Mouse (Mus musculus) activated CD4-positive, CD25-positive, alpha-beta regulatory T cell, adult 4 months (primary cell): ENCODE data around the gene Nos1. TPM values are rescaled to one million over a fixed set of nuclear protein-coding genes. Genes with fewer than 3 reads are reported as not detected.
A peak's percentile ranks its signal among the peaks of the same experiment; 100 is the strongest.

ENCODE experiments used
- ATAC-seq: one replicate; pipeline ENCODE4 v1.8.0; 2017
- polyA plus RNA-seq, 2 experiments: library from polyadenylated mRNA; unstranded; fragments of 100-300 nt; shearing (Covaris generic); gene quantifications; one replicate each; pipeline ENCODE4 v1.2.1; 2017

Nos1 gene
- polyA plus RNA-seq, 2 experiments from 2014 or later = 0.09 TPM; not detected in 1

DNA sequence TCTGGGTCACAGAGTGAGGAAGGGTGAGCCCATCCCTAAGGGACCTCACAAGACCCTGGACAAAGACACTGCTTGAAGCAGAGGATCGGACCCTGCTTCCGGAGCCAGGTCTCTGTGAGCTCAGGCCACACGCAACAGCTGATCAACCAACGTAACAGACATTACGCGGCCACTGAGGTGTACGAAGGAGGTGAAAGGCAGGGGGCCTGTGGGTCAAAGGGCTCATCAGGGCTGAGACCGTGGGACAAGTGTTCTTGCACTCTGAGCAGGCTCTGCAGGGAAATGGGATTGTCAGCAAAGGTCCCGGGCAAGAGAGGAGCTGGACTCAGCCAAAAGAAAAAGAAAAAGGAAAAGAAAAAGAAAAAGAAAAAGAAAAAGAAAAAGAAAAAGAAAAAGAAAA is 186.1 kb downstream of the Nos1 start:
- ATAC-seq = no peak

DNA sequence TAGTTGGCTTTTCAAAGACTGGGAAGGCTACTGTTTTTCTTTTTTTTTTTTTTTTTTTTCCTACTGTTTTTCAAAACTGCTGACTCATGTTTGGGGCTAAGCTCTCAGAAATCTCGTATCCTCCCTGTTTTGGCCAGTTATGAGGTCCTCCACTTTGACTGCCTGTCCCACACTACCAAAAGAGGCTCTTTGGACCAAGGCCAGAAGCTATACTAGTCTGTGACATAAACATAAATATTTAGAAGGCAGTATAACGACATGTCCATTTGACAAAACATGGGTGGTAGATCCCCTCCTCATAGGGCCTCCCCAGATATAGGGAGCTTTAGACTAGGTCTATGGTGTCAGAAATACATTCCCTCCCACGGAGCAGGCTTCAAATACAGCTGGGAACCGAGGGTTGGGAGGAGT is 186.8 kb downstream of the Nos1 start:
- no peak for ATAC-seq

DNA sequence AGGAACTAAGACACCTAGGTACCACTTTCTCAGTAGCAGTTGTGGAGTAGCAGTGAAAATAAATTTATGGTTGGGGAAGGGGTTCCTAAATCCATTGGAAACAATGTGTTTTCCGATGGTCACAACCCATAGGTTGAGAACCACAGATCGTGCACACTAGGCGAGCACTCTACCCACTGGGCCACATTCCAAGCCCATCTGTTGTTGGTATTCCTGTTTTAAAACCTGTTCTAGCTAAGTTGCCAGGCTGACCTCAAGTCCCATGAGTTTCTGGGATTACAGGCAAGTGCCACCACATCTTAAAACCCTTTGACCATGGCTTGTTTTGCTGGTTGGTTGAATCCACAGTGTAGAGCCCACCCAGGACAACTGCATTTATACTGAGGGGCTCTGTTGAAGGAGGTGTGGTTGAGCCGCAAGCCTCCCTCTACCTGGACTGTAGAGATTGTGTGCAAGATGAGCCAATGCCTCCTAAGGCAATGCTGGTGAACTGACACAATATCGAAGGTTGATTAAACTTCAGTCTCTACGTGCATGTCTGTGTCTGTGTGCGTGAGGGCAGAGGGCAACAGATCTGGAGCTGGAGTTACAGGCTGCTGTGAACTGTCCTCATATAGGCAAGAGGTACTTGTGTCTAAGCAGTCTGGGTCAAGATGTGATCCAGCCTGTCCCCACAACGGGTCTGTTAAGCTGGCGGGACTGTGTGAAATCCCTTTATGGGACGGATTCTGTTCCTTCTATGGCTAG is 189.0 kb downstream of the Nos1 start:
- ATAC-seq = no peak

DNA sequence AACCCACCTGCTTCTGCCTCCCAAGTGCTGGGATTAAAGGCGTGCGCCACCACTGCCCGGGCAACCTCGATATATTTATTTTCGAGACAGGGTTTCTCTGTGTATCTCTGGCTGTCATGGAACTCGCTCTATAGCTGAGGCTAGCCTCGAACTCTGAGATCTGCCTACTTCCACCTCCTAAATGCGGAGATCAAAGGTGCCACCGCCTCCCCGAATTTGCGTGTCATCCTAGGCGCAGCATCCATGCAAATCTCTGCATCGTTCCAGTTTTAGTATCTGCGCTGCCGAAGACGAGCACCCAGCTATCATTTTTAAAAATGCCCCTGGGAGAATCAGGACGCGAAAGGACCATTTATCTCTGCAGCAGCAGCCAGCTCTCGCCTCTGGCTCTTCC is 195.4 kb downstream of the Nos1 start:
- no peak for ATAC-seq

DNA sequence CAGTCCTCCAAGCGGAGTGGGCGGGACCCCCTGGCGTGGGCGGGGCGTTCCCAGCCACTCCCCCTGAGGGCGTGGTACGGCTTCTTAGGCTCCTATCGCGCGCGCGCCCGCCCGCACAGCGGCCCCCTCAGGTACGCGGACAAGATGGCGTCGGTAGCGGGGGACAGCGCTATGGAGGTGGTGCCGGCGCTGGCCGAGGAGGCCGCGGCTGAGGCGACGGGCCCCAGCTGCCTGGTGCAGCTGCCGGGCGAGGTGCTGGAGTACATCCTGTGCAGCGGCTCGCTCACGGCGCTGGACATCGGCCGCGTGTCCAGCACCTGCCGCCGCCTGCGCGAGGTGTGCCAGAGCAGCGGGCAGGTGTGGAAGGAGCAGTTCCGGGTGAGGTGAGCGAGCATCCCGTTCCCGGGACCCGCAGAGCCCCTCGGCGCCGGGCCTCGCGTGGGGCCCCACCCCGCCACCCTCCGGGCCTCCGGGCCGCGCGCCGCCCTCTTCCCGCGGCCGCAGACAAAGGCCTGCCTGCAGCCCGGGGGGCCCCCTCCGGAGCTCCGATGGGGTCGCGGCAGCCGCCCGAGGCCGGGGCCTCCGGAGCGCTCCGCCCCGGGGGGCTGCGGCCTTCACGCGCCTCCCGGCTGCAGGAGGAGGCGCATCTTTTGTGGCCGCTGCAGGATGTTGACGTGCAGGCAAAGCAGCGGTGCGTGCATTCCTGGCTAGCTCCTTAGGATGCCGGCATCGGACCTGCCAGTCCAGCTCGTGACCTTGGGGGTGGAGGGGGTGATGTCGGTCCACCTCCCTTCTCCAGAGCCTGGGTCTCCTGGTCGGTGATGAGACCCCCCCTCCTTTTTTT is 196.0 kb downstream of the Nos1 start, which contains the start of gene Fbxo21:
TSS of gene Fbxo21 (plus strand) at position 74 of the 844 bp plus-strand sequence.
- peak; percentile 81 for ATAC-seq

DNA sequence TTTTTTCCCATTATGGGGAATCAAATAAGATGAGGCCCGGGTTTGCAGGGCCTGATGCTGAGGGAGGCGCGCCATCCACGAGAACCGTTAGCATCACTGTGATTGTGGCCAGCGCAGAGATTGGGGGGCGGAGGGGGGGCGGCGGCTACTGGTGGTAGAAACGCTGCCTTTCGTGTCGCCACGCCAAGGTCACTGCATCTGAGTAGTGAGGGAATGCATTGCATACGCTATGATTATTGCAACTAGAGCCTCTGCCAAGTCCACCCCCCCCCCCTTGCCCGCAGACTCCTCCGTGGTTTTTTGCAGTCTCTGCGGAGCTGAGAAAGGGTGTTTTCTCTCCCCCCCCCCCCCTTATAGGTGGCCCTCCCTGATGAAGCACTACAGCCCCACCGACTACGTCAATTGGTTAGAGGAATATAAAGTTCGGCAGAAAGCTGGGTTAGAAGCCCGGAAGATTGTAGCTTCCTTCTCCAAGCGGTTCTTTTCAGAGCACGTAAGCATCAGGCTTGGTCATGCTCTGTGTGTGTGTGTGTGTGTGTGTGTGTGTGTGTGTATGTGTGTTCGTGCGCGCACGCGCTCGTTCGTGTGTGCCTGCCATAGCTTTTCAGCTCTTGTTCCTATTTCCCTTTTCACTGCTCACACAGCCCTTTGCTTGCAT is 196.8 kb downstream of the Nos1 start:
- ATAC-seq = peak; percentile 14

DNA sequence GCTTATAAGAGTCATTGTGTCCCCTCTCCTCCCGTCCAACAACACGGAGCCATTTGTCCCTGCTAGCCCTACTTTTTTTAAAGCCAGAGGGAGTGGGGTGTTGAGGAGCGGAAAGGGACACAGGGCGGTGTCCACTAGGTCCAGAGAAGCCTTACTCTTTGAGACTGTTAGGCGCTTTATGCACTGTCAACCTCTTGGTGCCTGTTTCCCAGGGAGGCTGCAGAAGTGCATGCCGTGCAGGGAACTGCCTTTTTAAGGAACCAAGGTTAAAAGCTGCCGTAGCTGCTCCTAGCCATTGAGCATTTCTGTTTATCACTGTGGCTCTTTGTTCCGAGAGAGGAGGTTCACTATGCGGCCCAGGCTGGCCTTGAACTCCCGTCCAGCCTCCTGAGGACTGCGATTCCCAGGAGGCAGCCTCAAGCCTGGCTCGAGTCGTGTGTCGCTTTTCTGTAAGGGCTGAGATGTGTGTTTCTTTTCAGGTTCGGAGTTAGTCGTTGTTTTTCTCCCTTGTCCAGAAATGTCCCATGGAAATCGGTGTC is 197.4 kb downstream of the Nos1 start:
- ATAC-seq = no peak

DNA sequence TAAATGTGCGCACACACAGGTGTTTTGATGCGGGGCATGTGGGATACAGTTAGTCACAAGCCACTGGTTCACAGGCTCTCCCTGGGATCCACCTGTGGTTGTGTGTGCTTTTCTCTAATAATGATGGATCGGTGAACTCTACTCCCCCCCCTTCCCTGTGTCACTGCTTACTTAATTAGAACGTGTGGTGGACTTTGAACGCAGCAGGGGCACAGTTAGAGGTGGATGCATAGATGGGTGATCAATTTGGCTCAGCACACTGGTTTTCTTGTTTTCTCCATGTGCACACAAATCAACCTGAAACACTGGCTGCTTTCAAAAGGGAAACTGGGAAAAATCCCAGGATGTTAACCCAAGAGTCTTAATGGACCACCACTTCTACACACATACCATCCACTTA is 198.2 kb downstream of the Nos1 start:
- ATAC-seq = no peak

DNA sequence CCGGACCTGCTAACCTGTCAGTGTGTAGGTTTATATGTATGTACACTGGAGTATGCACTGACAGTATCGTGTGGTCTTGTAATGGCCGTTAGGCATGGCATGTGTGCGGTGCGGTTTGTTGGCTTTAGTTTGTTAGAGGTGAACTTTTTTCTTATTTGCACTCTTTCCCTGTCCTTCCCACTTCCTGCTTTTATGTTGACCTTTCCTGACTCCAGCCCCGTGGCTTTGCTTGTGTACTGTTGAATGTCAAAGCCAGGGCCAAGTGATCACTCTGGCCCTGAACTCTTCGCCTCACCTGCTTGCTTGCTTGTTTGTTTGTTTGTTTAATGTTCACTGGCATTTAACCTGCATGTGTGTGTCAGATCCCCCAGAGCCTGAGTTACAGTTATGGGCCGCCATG is 200.1 kb downstream of the Nos1 start:
- no peak for ATAC-seq

DNA sequence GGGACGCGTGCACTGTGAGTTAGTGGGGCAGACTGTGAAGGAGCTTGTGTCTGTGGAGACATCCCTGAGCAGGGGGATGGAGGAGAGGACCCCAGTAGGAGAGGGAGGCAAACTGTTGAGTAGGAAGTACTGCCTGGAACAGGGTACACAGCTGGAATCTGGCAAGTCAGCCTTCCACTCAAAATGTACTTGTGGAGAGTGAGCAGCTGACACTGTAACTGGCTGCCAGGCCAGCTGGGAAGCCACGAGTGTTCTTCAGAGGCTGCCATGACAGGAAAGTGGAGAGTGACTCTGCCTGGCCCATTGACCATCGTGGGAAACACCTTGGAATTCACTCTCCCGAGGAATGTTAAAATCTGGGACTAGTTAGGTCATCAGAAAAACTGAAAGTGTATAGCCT is 201.1 kb downstream of the Nos1 start:
- no peak for ATAC-seq

DNA sequence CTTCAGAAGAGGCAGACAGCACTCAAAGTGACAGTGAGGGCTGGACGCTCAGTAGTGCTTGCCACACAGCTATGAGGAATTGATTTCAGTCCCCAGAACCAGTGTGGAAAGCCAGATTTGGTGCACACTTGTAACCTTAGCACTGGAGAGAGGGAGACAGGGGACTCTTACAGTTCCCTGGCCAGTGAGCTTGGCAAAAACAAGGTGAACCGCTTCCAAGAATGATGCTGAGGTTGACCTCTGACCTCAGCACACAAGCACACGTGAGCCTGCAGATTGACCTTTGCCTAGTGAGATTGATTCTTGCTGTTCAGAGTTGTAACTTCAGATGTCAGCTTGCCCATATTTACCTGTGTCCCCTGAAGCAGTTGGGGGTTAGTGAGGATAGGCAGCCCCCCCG is 205.5 kb downstream of the Nos1 start:
- ATAC-seq = no peak

DNA sequence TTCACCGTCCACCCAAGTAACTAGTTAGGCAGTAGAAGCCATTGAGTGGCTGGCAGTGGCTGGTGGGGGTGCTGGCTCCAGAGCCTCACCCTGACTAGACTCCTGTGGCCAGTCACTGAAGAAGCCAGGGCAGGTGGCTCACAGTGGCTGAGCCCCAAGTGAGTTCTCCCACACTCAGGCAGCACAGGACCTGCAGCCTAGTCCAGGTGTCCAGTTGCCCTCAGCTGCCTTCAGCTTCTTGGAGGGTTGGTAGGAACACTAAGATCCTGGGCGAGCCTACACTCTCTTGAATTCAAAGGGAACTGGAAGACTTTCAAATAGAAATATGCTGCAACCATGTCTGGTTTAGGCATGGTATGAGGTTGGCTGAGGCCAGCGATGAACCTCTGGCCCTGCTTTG is 207.1 kb downstream of the Nos1 start:
- no peak for ATAC-seq

DNA sequence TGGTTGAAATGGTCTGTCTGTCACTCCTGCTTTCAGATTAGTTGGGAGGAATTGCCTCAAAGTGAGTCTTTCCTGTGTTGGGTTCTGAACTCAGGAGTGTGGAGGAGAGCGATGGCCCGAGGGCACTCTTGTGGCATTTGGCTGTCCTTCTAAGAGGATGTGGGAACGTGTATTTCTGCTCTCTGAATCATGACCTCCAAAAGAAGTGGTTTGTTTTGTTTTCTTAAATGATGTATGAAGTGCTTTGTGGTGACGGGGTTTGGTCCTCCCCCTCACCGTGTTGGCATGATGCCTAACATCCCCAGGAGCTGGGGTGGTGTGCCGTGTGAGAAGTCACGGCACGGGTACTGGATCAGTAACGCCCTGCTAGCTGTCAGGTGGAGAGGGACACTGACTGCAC is 207.5 kb downstream of the Nos1 start:
- no peak for ATAC-seq

DNA sequence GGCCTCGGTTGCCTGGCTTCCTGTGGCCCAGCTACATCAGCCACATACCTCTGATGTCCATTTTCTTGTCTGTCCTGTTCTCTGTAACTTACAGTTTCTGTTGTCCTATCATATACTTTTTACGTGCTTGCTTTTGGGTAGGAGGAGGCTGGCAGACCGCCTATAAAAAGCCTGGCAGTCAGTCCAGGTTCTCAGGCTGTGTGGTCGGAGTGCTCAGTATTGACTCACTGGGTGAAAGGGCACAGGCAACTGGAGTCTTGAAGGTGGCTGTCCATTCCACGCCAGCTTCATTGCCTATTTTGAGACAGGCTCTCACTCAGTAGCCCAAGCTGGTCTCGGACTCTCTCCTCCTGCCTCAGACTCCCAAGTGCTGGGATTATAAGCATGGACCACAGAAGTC is 208.9 kb downstream of the Nos1 start:
- ATAC-seq = no peak

DNA sequence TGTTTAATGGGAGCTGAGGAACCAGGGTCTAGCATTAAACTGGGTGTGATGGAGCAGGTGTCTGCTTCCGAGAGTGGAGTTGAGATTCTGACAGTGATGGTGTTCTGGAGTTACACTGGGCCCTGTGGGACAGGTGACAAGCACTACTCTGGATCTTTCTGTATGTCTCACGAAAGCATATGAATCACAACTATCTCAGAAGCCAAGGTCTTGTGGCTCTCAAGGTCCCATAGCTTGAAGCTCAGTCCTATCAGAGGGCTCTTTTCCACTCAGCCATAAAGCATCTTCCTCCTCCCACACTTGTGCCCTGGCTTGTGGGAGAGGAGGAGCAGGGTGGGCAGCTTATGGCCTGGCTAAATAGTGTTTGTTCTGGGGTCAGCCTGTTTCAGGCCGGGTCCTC is 210.1 kb downstream of the Nos1 start:
- no peak for ATAC-seq

DNA sequence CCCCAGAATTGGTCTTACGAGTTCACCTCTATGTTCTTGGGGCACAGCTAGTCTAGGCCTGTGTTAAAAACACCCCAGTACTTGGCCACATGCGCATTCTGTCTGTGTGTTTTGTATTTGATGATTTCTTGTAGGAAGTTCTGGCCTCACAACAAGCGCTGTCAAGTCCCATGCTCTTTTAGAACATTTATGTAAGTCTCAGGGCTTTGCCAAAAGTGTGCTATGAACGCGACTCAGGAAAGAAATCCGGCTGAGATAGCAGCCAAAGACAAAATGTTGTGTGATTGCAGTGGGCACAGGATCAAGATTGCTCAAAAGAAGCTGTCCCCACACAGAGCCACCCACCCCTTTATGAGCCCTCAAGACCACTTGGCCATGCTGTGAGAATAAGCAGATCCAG is 212.7 kb downstream of the Nos1 start:
- no peak for ATAC-seq

DNA sequence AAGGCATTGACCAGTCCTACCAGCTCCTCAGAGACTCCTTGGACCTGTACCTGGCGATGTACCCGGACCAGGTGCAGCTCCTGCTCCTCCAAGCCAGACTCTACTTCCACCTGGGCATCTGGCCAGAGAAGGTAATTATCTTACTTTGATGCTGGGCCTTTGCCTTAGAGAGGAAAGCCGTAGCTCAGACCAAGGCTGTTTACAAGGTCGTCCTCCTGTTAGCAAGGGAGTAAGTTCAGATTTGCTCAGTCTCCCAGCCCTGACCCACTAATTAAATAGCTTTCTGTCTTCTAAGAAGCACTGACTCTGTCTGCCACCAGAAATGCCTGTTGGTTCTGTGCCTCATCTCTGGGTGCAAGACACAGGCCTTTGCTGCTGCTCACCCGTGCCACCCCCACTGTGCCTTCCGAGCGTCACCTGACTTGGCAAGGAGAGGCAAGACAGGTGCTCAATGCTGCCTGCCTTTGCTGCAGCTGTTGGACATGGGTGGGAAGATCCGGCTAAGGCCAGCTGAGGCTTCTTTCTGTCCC is 214.6 kb downstream of the Nos1 start:
- no peak for ATAC-seq

DNA sequence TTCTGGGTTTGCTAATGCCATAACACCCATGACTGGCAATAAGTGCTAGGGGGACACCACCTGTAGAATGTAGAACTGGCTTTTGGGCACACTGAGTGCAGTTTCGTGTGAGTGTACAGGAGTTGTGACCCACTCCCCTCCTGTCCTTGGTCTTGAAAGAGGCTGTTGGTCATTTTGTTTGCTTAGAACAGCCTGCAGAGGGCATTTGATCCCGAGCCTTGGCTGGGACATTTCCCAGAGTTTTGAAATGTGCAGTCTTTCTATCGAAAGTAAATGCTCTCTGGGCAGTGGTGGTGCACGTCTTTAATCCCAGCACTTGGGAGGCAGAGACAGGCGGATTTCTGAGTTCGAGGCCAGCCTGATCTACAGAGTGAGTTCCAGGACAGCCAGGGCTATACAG is 215.1 kb downstream of the Nos1 start:
- no peak for ATAC-seq

DNA sequence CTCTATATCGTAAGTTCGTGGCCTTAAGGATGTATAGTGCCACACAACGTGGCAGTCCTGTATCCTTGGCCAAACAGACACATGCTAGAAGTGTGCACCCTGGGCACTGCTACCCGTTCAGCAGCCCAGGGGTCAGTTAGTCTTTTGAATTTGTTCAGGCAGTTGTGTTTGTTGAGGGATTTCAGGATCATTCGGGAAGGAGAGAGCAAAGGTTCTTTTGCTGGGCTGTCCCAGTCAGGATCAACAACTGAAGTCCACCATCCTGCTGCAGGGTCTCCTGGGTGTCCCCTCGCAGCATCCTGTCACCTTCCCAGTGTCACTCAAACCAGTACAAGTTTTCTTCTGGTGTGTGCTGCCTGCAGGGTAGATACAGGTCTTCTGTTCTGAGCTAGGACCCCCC is 215.7 kb downstream of the Nos1 start:
- ATAC-seq = no peak

DNA sequence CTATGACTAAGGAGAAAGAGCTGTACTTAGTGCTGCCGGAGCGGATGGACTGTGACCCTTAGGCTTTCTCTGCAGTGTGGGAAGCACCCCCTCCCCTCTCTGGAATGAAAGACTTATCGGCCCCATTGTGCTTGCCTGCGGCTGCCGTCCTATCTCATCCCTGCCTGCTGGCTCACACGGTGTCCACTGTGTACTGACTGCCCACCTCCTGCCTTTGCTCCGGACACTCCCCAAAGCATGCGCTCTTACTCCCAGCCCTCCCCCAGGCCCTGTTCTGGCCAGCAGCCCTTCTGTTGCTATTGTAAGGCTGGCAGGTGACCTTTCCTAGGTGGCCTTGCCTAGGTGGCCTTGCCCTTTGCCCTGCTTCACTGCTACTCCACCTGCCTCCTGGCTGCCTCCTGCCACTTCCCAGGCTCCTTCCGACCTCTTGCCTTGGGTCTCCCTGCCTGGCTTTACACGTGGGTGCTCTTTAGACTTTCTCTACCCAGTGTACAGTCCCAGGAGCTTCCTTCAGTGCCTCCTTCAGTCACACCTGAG is 216.7 kb downstream of the Nos1 start:
- ATAC-seq = no peak

DNA sequence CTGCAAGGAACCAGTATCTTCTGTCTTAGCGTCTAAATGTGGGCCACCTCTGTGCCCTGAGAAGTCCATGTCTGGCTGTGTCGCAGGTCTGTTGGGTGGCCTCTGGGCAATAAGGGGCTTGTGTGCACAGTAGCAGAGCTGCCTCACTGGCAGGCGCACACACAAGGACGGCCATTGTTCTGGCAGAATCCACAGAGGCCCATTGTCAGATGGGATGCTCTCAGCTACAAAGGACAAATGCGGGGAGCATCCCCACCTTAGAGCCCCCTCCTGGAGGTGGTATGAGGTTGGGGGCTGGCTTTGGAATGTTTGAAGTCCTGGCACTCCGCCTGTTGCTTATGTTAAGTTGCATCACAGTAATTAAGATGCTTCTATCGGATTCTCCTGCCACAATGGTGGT is 218.2 kb downstream of the Nos1 start:
- ATAC-seq = no peak

DNA sequence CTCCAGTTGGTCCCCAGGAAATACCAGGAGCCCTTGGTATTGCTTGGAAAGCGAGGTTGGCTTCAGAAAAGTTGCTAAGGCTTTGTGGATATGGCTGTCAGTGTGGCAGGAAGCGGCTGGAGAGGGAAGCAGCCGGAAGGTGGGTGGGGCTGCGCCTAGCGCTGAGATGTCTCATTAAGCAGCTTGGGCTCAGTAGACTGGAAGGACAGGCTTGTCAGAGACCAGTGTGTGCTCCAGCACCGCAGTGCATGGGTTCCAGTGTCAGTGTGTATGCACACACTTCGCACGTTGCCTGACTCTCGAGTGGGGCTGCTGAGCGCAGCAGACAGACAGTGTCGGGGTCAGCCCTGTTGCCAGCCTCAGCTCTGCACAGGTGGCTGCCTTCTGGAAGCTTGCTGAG is 218.8 kb downstream of the Nos1 start:
- ATAC-seq = no peak

DNA sequence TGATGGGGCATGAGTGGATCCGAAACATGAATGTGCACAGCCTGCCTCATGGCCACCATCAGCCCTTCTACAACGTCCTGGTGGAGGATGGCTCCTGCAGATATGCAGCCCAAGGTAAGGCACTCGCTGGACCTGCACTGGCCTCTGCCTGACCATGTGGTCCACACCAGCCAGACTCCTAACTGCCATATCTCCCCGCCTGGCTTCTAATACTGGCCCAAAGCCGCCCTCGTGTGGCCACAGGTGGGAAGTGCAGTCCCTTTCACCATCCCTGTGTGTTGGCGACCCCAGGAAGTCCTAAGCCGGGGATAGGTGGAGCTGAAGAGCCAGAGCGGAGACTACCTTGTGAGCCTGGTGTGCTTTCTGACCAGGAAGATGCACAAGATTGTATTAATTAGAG is 221.2 kb downstream of the Nos1 start:
- peak; percentile 46 for ATAC-seq
